Mouse (Mus musculus) liver, embryonic 14.5 days (tissue): ENCODE results near the gene Bmp4. TPM values are rescaled to one million over a fixed set of nuclear protein-coding genes. Genes with fewer than 3 reads are reported as not detected.

Source experiments
- ATAC-seq: fragments of 200-750 bp; cut with Nextera tagmentation; 2 replicates; pipeline ENCODE4 v1.8.0; 2017; ENCODE audit warnings: moderate number of reproducible peaks, mild to moderate bottlenecking, moderate library complexity; ENCODE audit not compliant: insufficient read depth
- DNase-seq, 3 experiments: peaks; one replicate each; pipeline ENCODE4 v3.0.0-alpha.2; 2012 to 2013; ENCODE audit warnings: low read depth in 3 of 3, low spot score in 3 of 3
- H3K27ac ChIP-seq: fragments of 300-500 bp; sonication (generic); 2 replicates; pipeline ENCODE4 v1.5.1; 2014; ENCODE audit warnings: moderate library complexity, mild to moderate bottlenecking, control low read depth, inconsistent platforms
- H3K27me3 ChIP-seq: fragments of 300-500 bp; sonication (generic); 2 replicates; pipeline ENCODE4 v1.6.1; 2014; ENCODE audit warnings: mild to moderate bottlenecking, low read length, moderate library complexity; ENCODE audit not compliant: control insufficient read depth, insufficient read depth
- H3K36me3 ChIP-seq: fragments of 300-500 bp; sonication (generic); replicated peaks from 2 replicates; pipeline ENCODE4 v1.6.1; 2014; ENCODE audit warnings: low read depth; ENCODE audit not compliant: control insufficient read depth, insufficient read depth
- H3K4me1 ChIP-seq, 2 experiments: fragments of 200-500 bp in 1 of 2; fragments of 300-500 bp in 1 of 2; sonication (generic) in 1 of 2; replicated peaks; 2 replicates each; pipeline ENCODE4 v1.6.1; 2012 to 2014; ENCODE audit warnings: antibody characterized with exemption in 1 of 2, inconsistent platforms in 1 of 2, low read length in 1 of 2; ENCODE audit not compliant: control insufficient read depth in 2 of 2, insufficient read depth in 2 of 2
- H3K4me2 ChIP-seq: fragments of 300-500 bp; sonication (generic); 2 replicates; pipeline ENCODE4 v1.6.1; 2014; ENCODE audit warnings: low read depth, mild to moderate bottlenecking, control low read depth, moderate library complexity
- H3K4me3 ChIP-seq, 2 experiments: fragments of 200-500 bp in 1 of 2; fragments of 300-500 bp in 1 of 2; sonication (generic) in 1 of 2; 2 replicates each; pipeline ENCODE4 v1.5.1; 2012 to 2014; ENCODE audit warnings: low read depth in 2 of 2, low read length in 2 of 2, mild to moderate bottlenecking in 2 of 2, control low read depth in 1 of 2, inconsistent platforms in 1 of 2, moderate library complexity in 1 of 2; ENCODE audit not compliant: insufficient read depth in 1 of 2
- H3K9ac ChIP-seq: fragments of 300-500 bp; sonication (generic); replicated peaks from 2 replicates; pipeline ENCODE4 v1.6.1; 2014; ENCODE audit warnings: mild to moderate bottlenecking, control low read depth, moderate library complexity
- H3K9me3 ChIP-seq: fragments of 300-500 bp; sonication (generic); 2 replicates; pipeline ENCODE4 v1.6.1; 2016; ENCODE audit warnings: low read length, mixed read lengths; ENCODE audit not compliant: control insufficient read depth
- CTCF ChIP-seq: IDR thresholded peaks from 2 replicates; pipeline ENCODE4 v1.5.1; 2016; ENCODE audit warnings: antibody characterized with exemption, low read depth, control low read depth
- EP300 ChIP-seq: IDR thresholded peaks from 2 replicates; pipeline ENCODE4 v1.6.1; 2016; ENCODE audit warnings: antibody characterized with exemption, low read depth
- WGBS: fragments of 180-500 bp; shearing (Covaris S2); extraction: QIAGEN DNeasy Blood & Tissue Kit; methylation state at CpG from one replicate; pipeline ENCODE4 v1.1.7; 2014; ENCODE audit not compliant: insufficient replicate concordance; 5-methylcytosine and 5-hydroxymethylcytosine counted together
- polyA plus RNA-seq, 2 experiments: library from polyadenylated mRNA; depleted of rRNA in 1 of 2; stranded (reverse) in 1 of 2; unstranded in 1 of 2; fragments of >200 nt; fragmentation: Nextera tagmentation in 1 of 2; extraction: Ambion mirVana in 1 of 2; gene quantifications; 2 replicates each; pipeline versions ENCODE4 v1.2.1 to v1.2.3; 2012 to 2014

Bmp4 gene
- polyA plus RNA-seq, 2 experiments: 0.43 to 0.68 TPM

DNA sequence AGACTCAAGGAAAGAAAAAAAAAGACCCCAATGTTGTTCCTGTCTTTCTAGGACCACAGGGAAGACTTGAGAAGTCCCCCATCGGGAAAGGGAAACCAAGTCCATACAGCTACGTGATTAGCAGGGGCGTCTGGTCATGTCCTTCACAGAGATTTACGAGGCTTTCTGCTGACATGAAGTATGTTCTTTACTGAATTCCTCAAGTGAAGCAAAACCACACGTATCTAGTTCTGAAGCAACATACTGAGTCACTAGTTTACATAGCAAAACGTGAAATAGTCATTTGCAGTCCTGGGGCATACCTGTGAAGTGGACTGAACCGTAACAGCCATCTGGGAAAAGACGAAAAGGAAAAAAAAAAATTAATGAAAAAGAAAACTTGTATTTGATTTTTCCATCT lies 32.8 kb downstream of the Bmp4 start:
- no peak for TF ChIP-seq CTCF
- TF ChIP-seq EP300: no peak
- H3K27me3 ChIP-seq: no peaks in the 10 kb centered on the region
- H3K27ac ChIP-seq: no peak overlapping the region
- H3K4me3 ChIP-seq: no peak overlapping the region
- H3K36me3 ChIP-seq: no peaks in the 10 kb centered on the region
- H3K4me2 ChIP-seq: no peak overlapping the region
- 57% methylated on average over 8 of the region's 8 CpGs for WGBS
- no peaks in the 10 kb centered on the region for H3K9me3 ChIP-seq
- no peak overlapping the region for H3K9ac ChIP-seq
- no peaks in the 10 kb centered on the region for H3K4me1 ChIP-seq
- no peak for DNase-seq
- ATAC-seq: no peak

GRCm38 (mm10) chr14:46357286-46357685 lies 33.2 kb downstream of the Bmp4 start:
- H3K27ac ChIP-seq: no peak overlapping the region
- H3K9ac ChIP-seq: no peak overlapping the region
- TF ChIP-seq CTCF: no peak
- no peak for TF ChIP-seq EP300
- no peak for ATAC-seq
- H3K9me3 ChIP-seq: no peaks in the 10 kb centered on the region
- H3K27me3 ChIP-seq: no peaks in the 10 kb centered on the region
- H3K4me2 ChIP-seq: no peak overlapping the region
- no peaks in the 10 kb centered on the region for H3K4me1 ChIP-seq
- no peaks in the 10 kb centered on the region for H3K36me3 ChIP-seq
- DNase-seq: no peak
- no peak overlapping the region for H3K4me3 ChIP-seq
- WGBS: 69% methylated on average over 7 of the region's 7 CpGs

- Histone ChIP-seq H3K4me1 (no peaks in the 10 kb centered on the region), H3K36me3 (no peaks in the 10 kb centered on the region), H3K9me3 (no peaks in the 10 kb centered on the region), H3K27me3 (no peaks in the 10 kb centered on the region), H3K9ac (no peak overlapping the region), H3K27ac (no peak overlapping the region), H3K4me3 (no peak overlapping the region), H3K4me2 (no peak overlapping the region)
- DNase-seq (no peak), ATAC-seq (no peak)
- TF ChIP-seq EP300 (no peak), CTCF (no peak)
Observed at GRCm38 (mm10) chr14:46344750-46345149, 45.7 kb downstream of the Bmp4 start.

- TF ChIP-seq EP300 (no peak), CTCF (no peak)
- no peak overlapping the region for H3K9ac ChIP-seq
- no peaks in the 10 kb centered on the region for H3K27me3 ChIP-seq
- no peaks in the 10 kb centered on the region for H3K9me3 ChIP-seq
- H3K4me1 ChIP-seq: no peaks in the 10 kb centered on the region
- no peak overlapping the region for H3K4me3 ChIP-seq
- H3K27ac ChIP-seq: no peak overlapping the region
- no peak overlapping the region for H3K4me2 ChIP-seq
- DNase-seq: no peak
- no peaks in the 10 kb centered on the region for H3K36me3 ChIP-seq
- no peak for ATAC-seq
- 53% methylated on average over 11 of the region's 11 CpGs for WGBS
Observed at GRCm38 (mm10) chr14:46338801-46339200, 51.7 kb downstream of the Bmp4 start.

Other genes with a start within 250 kb of the Bmp4 start
- not detected in 2 replicates for gene Gm15217, start 11.3 kb downstream of the Bmp4 start, polyA plus RNA-seq (2012; rRNA removed)
- gene Gm15217, start 11.3 kb downstream of the Bmp4 start, polyA plus RNA-seq (2014; fragmentation: Nextera tagmentation; extraction: Ambion mirVana): not detected in 2 replicates